Mouse (Mus musculus): Measurements from ENCODE around the gene Xxylt1. TPM values are rescaled to one million over a fixed set of nuclear protein-coding genes. Genes with fewer than 3 reads are reported as not detected.

Xxylt1 gene
- polyA plus RNA-seq, 1 experiment = 18.0 TPM

GRCm38 (mm10) chr16:31050701-31051100, 30.5 kb downstream of the Xxylt1 start:
- no peak for DNase-seq (ENCODE audit: low read depth in 1 of 2, low spot score in 2 of 2)
- TF ChIP-seq POLR2A (IDR thresholded peaks at IDR 0.05; ENCODE audit: low read depth, low read length) = no peak
- TF ChIP-seq CTCF (IDR thresholded peaks at IDR 0.05; ENCODE audit: extremely low read depth, insufficient read depth, insufficient read length, insufficient replicate concordance) = no peak
- Histone ChIP-seq H3K27me3 (ENCODE audit: control insufficient read depth, insufficient read depth, low read length) (no peaks in the 10 kb centered on the region), H3K4me1 (ENCODE audit: control insufficient read depth, insufficient read depth, insufficient read length) (peaks cover 21% of the 10 kb centered on the region; the same call in 1 of the 2 replicates), H3K36me3 (ENCODE audit: control insufficient read depth, insufficient read depth, low read length) (no peaks in the 10 kb centered on the region), H3K27ac (ENCODE audit: insufficient read depth, low read length) (no peak overlapping the region), H3K4me3 (ENCODE audit: extremely low read depth, insufficient read depth, insufficient read length) (no peak overlapping the region)
- 92% methylated on average over 7 of the region's 7 CpGs for WGBS

GRCm38 (mm10) chr16:31048194-31048593, 33.0 kb downstream of the Xxylt1 start:
- no peak for DNase-seq (ENCODE audit: low read depth in 1 of 2, low spot score in 2 of 2)
- WGBS = 35% methylated on average over 6 of the region's 6 CpGs
- H3K4me1 ChIP-seq (ENCODE audit: control insufficient read depth, insufficient read depth, insufficient read length) = peaks cover 21% of the 10 kb centered on the region; the same call in 1 of the 2 replicates

GRCm38 (mm10) chr16:31047186-31047898, 33.9 kb downstream of the Xxylt1 start:
- Histone ChIP-seq H3K27ac (ENCODE audit: insufficient read depth, low read length) (no peak overlapping the region), H3K4me1 (ENCODE audit: control insufficient read depth, insufficient read depth, insufficient read length) (peaks cover 21% of the 10 kb centered on the region; the same call in 1 of the 2 replicates), H3K27me3 (ENCODE audit: control insufficient read depth, insufficient read depth, low read length) (no peaks in the 10 kb centered on the region), H3K36me3 (ENCODE audit: control insufficient read depth, insufficient read depth, low read length) (no peaks in the 10 kb centered on the region), H3K4me3 (ENCODE audit: extremely low read depth, insufficient read depth, insufficient read length) (no peak overlapping the region)
- no peak for DNase-seq (ENCODE audit: low read depth in 1 of 2, low spot score in 2 of 2)
- TF ChIP-seq POLR2A (IDR thresholded peaks at IDR 0.05; ENCODE audit: low read depth, low read length) = no peak
- no peak for TF ChIP-seq CTCF (IDR thresholded peaks at IDR 0.05; ENCODE audit: extremely low read depth, insufficient read depth, insufficient read length, insufficient replicate concordance)
- 84% methylated on average over 10 of the region's 10 CpGs for WGBS

More at GRCm38 (mm10) chr16:31048194-31048593, 33.0 kb downstream of the Xxylt1 start:
- TF ChIP-seq POLR2A (IDR thresholded peaks at IDR 0.05; ENCODE audit: low read depth, low read length) (no peak), CTCF (IDR thresholded peaks at IDR 0.05; ENCODE audit: extremely low read depth, insufficient read depth, insufficient read length, insufficient replicate concordance) (no peak)
- H3K4me3 ChIP-seq (ENCODE audit: extremely low read depth, insufficient read depth, insufficient read length) = no peak overlapping the region
- no peak overlapping the region for H3K27ac ChIP-seq (ENCODE audit: insufficient read depth, low read length)
- no peaks in the 10 kb centered on the region for H3K36me3 ChIP-seq (ENCODE audit: control insufficient read depth, insufficient read depth, low read length)
- H3K27me3 ChIP-seq (ENCODE audit: control insufficient read depth, insufficient read depth, low read length) = no peaks in the 10 kb centered on the region

- Histone ChIP-seq H3K4me1 (ENCODE audit: control insufficient read depth, insufficient read depth, insufficient read length) (peaks cover 21% of the 10 kb centered on the region; the same call in 1 of the 2 replicates), H3K4me3 (ENCODE audit: extremely low read depth, insufficient read depth, insufficient read length) (no peak overlapping the region), H3K27me3 (ENCODE audit: control insufficient read depth, insufficient read depth, low read length) (no peaks in the 10 kb centered on the region), H3K36me3 (ENCODE audit: control insufficient read depth, insufficient read depth, low read length) (no peaks in the 10 kb centered on the region), H3K27ac (ENCODE audit: insufficient read depth, low read length) (peak overlapping the region; percentile 28; the same call in 1 of the 2 replicates)
- TF ChIP-seq POLR2A (IDR thresholded peaks at IDR 0.05; ENCODE audit: low read depth, low read length) = no peak
- TF ChIP-seq CTCF (IDR thresholded peaks at IDR 0.05; ENCODE audit: extremely low read depth, insufficient read depth, insufficient read length, insufficient replicate concordance) = no peak
- 22% methylated on average over 14 of the region's 14 CpGs for WGBS
- no peak for DNase-seq (ENCODE audit: low read depth in 1 of 2, low spot score in 2 of 2)
Observed at GRCm38 (mm10) chr16:31046217-31046659, 35.0 kb downstream of the Xxylt1 start.

GRCm38 (mm10) chr16:31045211-31045610, 36.0 kb downstream of the Xxylt1 start:
- Histone ChIP-seq H3K27ac (ENCODE audit: insufficient read depth, low read length) (no peak overlapping the region), H3K4me3 (ENCODE audit: extremely low read depth, insufficient read depth, insufficient read length) (no peak overlapping the region), H3K27me3 (ENCODE audit: control insufficient read depth, insufficient read depth, low read length) (no peaks in the 10 kb centered on the region), H3K4me1 (ENCODE audit: control insufficient read depth, insufficient read depth, insufficient read length) (peaks cover 21% of the 10 kb centered on the region; the same call in 1 of the 2 replicates), H3K36me3 (ENCODE audit: control insufficient read depth, insufficient read depth, low read length) (no peaks in the 10 kb centered on the region)
- DNase-seq (ENCODE audit: low read depth in 1 of 2, low spot score in 2 of 2) = no peak
- TF ChIP-seq POLR2A (IDR thresholded peaks at IDR 0.05; ENCODE audit: low read depth, low read length) (no peak), CTCF (IDR thresholded peaks at IDR 0.05; ENCODE audit: extremely low read depth, insufficient read depth, insufficient read length, insufficient replicate concordance) (no peak)
- WGBS = 72% methylated on average over 5 of the region's 5 CpGs

GRCm38 (mm10) chr16:31043136-31043535, 38.1 kb downstream of the Xxylt1 start:
- no peak for DNase-seq (ENCODE audit: low read depth in 1 of 2, low spot score in 2 of 2)
- Histone ChIP-seq H3K27ac (ENCODE audit: insufficient read depth, low read length) (no peak overlapping the region), H3K36me3 (ENCODE audit: control insufficient read depth, insufficient read depth, low read length) (no peaks in the 10 kb centered on the region), H3K4me1 (ENCODE audit: control insufficient read depth, insufficient read depth, insufficient read length) (peaks cover 16% of the 10 kb centered on the region; the same call in 1 of the 2 replicates), H3K4me3 (ENCODE audit: extremely low read depth, insufficient read depth, insufficient read length) (no peak overlapping the region), H3K27me3 (ENCODE audit: control insufficient read depth, insufficient read depth, low read length) (no peaks in the 10 kb centered on the region)
- no peak for TF ChIP-seq POLR2A (IDR thresholded peaks at IDR 0.05; ENCODE audit: low read depth, low read length)
- TF ChIP-seq CTCF (IDR thresholded peaks at IDR 0.05; ENCODE audit: extremely low read depth, insufficient read depth, insufficient read length, insufficient replicate concordance) = no peak
- WGBS = 90% methylated on average over 5 of the region's 5 CpGs

GRCm38 (mm10) chr16:31041566-31041965, 39.7 kb downstream of the Xxylt1 start:
- DNase-seq (ENCODE audit: low read depth in 1 of 2, low spot score in 2 of 2) = no peak
- peaks cover 5% of the 10 kb centered on the region; the same call in 1 of the 2 replicates for H3K4me1 ChIP-seq (ENCODE audit: control insufficient read depth, insufficient read depth, insufficient read length)
- WGBS = 83% methylated on average over 2 of the region's 2 CpGs
- no peaks in the 10 kb centered on the region for H3K27me3 ChIP-seq (ENCODE audit: control insufficient read depth, insufficient read depth, low read length)
- H3K36me3 ChIP-seq (ENCODE audit: control insufficient read depth, insufficient read depth, low read length) = no peaks in the 10 kb centered on the region
- TF ChIP-seq CTCF (IDR thresholded peaks at IDR 0.05; ENCODE audit: extremely low read depth, insufficient read depth, insufficient read length, insufficient replicate concordance) (no peak), POLR2A (IDR thresholded peaks at IDR 0.05; ENCODE audit: low read depth, low read length) (no peak)
- no peak overlapping the region for H3K4me3 ChIP-seq (ENCODE audit: extremely low read depth, insufficient read depth, insufficient read length)
- H3K27ac ChIP-seq (ENCODE audit: insufficient read depth, low read length) = no peak overlapping the region

Measured in spleen, adult 2 months (tissue).